Mouse (Mus musculus): ENCODE data around the gene Slc25a48.

GRCm38 (mm10) chr13:56443411-56443810 lies 5.3 kb downstream of the Slc25a48 start:
- TF ChIP-seq CTCF (IDR thresholded peaks at IDR 0.05; ENCODE audit: control insufficient read depth, insufficient read depth, low read length): no peak
- TF ChIP-seq POLR2A (IDR thresholded peaks at IDR 0.05; ENCODE audit: borderline replicate concordance, control insufficient read depth, low read depth, low read length): no peak

Data from bone marrow, adult 2 months (tissue).